Mouse (Mus musculus): ENCODE results near the gene Nol10.

DNA sequence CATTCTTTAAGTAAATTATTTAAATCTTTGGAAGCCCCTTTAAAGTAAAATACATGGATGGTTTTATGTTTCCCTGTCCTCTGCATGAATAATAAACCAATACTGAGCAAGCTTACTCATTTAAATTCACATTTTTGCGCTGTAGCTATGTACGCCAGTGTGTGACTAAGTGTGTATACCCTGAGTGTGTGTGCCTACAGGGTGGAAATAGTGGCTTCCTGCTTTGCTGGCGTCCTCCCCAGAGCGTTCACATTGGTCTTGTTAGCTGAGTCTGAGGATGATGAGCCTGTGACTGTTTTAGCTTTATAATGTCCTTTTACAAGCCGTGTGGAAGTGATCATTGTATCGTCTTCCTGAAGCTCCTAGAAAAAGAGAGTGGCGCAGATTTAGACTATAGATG is 60.1 kb downstream of the Nol10 start:
- TF ChIP-seq CTCF (IDR thresholded peaks at IDR 0.05; ENCODE audit: low read depth) (no peak), EP300 (IDR thresholded peaks at IDR 0.05; ENCODE audit: low read depth) (no peak)

Measured in heart, postnatal 0 days (tissue).